Mouse (Mus musculus) stomach, postnatal 0 days (tissue): ENCODE results near the gene 4930558K02Rik. TPM values are rescaled to one million over a fixed set of nuclear protein-coding genes. Genes with fewer than 3 reads are reported as not detected.

Experiments
- ATAC-seq: fragments of 200-750 bp; cut with Nextera tagmentation; 2 replicates; pipeline ENCODE4 v1.8.0; 2017; ENCODE audit not compliant: low FRiP score, low TSS enrichment
- DNase-seq: peaks from one replicate; pipeline ENCODE4 v3.0.0-alpha.2; 2016; ENCODE audit warnings: low spot score
- H3K27ac ChIP-seq: fragments of 300-500 bp; sonication (generic); replicated peaks from 2 replicates; pipeline ENCODE4 v1.5.1; 2014; ENCODE audit warnings: mild to moderate bottlenecking, control low read depth
- H3K27me3 ChIP-seq: fragments of 300-500 bp; sonication (generic); 2 replicates; pipeline ENCODE4 v1.6.1; 2014; ENCODE audit warnings: low read length; ENCODE audit not compliant: control insufficient read depth, insufficient read depth
- H3K36me3 ChIP-seq: fragments of 300-500 bp; sonication (generic); 2 replicates; pipeline ENCODE4 v1.6.1; 2014; ENCODE audit warnings: low read length, mixed read lengths; ENCODE audit not compliant: control insufficient read depth, insufficient read depth
- H3K4me1 ChIP-seq: fragments of 300-500 bp; sonication (generic); replicated peaks from 2 replicates; pipeline ENCODE4 v1.6.1; 2014; ENCODE audit warnings: antibody characterized with exemption; ENCODE audit not compliant: control insufficient read depth, insufficient read depth
- H3K4me2 ChIP-seq: fragments of 300-500 bp; sonication (generic); replicated peaks from 2 replicates; pipeline ENCODE4 v1.6.1; 2014; ENCODE audit warnings: low read depth, mild to moderate bottlenecking, control low read depth, moderate library complexity
- H3K4me3 ChIP-seq: fragments of 300-500 bp; sonication (generic); 2 replicates; pipeline ENCODE4 v1.5.1; 2014; ENCODE audit warnings: low read depth, low read length, control low read depth
- H3K9ac ChIP-seq: fragments of 300-500 bp; sonication (generic); 2 replicates; pipeline ENCODE4 v1.6.1; 2014; ENCODE audit warnings: mild to moderate bottlenecking, low read length, control low read depth, mixed read lengths
- H3K9me3 ChIP-seq: fragments of 300-500 bp; sonication (generic); 2 replicates; pipeline ENCODE4 v1.6.1; 2016; ENCODE audit warnings: low read length; ENCODE audit not compliant: control insufficient read depth
- CTCF ChIP-seq: IDR thresholded peaks from 2 replicates; pipeline ENCODE4 v1.5.1; 2016; ENCODE audit warnings: antibody characterized with exemption, low read depth, mild to moderate bottlenecking, moderate library complexity
- EP300 ChIP-seq: optimal IDR thresholded peaks from 2 replicates; pipeline ENCODE3; 2016; ENCODE audit warnings: antibody characterized with exemption
- WGBS: fragments of 180-500 bp; shearing (Covaris S2); extraction: QIAGEN DNeasy Blood & Tissue Kit; methylation state at CpG from one replicate; pipeline ENCODE4 v1.1.7; 2014; 5-methylcytosine and 5-hydroxymethylcytosine counted together
- polyA plus RNA-seq: library from polyadenylated mRNA; unstranded; fragments of >200 nt; fragmentation: Nextera tagmentation; extraction: Ambion mirVana; gene quantifications from 2 replicates; pipeline ENCODE4 v1.2.1, GENCODE M21; 2015

Gene 4930558K02Rik
- polyA plus RNA-seq, 1 experiment from 2014 or later: not detected

DNA sequence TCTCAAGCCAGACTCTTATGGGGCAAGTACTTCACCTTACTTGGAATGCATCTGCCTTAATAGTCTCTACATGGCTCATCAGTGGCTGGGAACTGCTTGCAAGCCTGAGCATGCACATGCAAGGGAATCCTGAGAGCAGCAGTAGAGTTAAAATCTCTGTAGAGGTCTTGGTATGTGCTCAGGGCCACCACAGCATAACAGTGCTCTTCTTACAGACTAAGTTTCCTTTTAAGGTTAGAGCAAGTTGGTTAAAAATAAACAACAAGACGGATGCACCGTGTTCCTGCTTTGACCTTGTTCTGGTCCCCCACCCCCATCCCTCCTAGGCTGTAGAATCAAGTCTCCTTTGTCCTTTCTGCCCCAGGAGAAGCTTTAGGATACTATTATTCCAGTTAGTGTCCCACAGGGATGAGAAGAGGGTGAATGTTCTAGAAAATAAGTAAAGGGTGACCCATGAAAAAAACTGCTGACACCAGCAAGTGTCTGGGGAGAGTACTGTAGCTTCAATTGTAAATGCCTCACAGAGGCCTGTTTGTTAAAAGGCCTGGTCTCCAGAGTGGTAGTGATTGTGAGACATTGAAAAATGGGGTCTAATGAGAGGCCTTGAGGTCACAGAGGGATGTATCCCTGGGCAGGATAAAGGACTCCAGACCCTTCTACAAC lies 71.5 kb downstream of the 4930558K02Rik start:
- ATAC-seq (peak; percentile 61; the same call in 1 of the 2 replicates), DNase-seq (no peak)
- Histone ChIP-seq H3K9me3 (no peaks in the 10 kb centered on the region), H3K27ac (peak overlapping the region; percentile 53), H3K4me2 (no peak overlapping the region), H3K4me1 (no peaks in the 10 kb centered on the region), H3K36me3 (no peaks in the 10 kb centered on the region), H3K27me3 (no peaks in the 10 kb centered on the region), H3K4me3 (no peak overlapping the region), H3K9ac (no peak overlapping the region)
- 5% methylated on average over 2 of the region's 2 CpGs for WGBS
- TF ChIP-seq EP300: no peak
- no peak for TF ChIP-seq CTCF

DNA sequence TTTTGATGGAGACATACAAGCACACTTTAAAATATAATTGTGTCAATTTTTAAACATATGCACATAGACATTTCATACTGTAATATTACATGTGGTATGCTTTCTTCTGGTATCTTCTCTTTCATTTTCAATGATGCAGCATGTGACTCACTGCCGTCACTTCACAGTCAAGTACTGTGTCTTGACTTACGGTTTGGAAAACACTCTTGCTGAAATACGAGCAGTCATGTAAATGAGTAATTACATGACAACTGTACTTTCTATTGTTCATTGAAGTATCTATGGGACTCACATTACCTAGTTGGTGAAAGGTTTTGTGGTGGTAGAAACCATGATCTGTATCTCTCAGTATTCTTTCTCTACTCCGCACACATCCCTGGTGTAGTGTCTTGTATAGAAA lies 72.3 kb downstream of the 4930558K02Rik start:
- Histone ChIP-seq H3K4me1 (no peaks in the 10 kb centered on the region), H3K36me3 (no peaks in the 10 kb centered on the region), H3K27ac (no peak overlapping the region), H3K9me3 (no peaks in the 10 kb centered on the region), H3K27me3 (no peaks in the 10 kb centered on the region), H3K9ac (no peak overlapping the region), H3K4me3 (no peak overlapping the region), H3K4me2 (no peak overlapping the region)
- no peak for TF ChIP-seq EP300
- no peak for TF ChIP-seq CTCF
- WGBS: 77% methylated on average over 4 of the region's 4 CpGs
- ATAC-seq (no peak), DNase-seq (no peak)

DNA sequence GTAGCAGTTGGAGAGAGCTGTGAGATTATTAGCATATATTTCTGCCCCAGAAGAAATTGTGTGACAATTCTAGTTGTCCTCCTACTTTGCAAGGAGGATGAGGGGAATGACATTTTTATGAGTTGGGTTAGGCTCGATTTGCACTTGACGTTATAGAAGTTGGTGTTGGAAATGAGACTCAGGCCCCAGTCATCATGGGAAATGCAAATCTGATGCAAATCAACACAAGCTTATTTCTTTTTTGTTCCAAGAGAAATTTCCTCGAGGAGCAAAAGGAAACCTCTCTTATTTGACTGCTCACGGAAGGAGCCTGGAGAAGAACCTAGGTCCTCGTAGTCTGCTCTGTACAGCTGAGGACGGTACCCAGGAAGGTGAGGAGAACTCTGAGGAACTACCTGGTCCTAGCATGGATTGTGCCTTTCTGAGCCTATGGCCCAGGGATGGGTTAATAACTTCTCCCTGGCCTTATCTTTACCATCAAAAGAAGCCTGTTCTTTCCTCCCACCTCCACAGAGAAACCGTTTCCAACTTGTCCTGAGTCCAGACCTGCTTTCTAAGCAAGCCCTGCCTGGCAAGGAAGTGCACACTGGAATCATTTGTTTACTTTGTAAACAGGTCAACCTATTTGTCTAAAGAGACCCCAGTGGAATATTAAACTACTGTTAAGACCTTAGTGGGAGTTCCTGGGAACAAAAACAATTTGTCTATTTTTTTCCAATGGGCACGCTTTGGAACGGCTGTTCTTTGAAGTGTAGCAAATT lies 76.6 kb downstream of the 4930558K02Rik start:
- Histone ChIP-seq H3K27me3 (no peaks in the 10 kb centered on the region), H3K4me1 (no peaks in the 10 kb centered on the region), H3K27ac (no peak overlapping the region), H3K9ac (no peak overlapping the region), H3K36me3 (no peaks in the 10 kb centered on the region), H3K4me2 (no peak overlapping the region), H3K9me3 (no peaks in the 10 kb centered on the region), H3K4me3 (no peak overlapping the region)
- TF ChIP-seq CTCF: no peak
- TF ChIP-seq EP300: no peak
- 62% methylated on average over 9 of the region's 9 CpGs for WGBS
- no peak for DNase-seq
- no peak for ATAC-seq

- no peak for DNase-seq
- Histone ChIP-seq H3K9me3 (no peaks in the 10 kb centered on the region), H3K27ac (no peak overlapping the region), H3K36me3 (no peaks in the 10 kb centered on the region), H3K4me1 (no peaks in the 10 kb centered on the region), H3K27me3 (no peaks in the 10 kb centered on the region), H3K9ac (no peak overlapping the region), H3K4me2 (no peak overlapping the region), H3K4me3 (no peak overlapping the region)
- 59% methylated on average over 2 of the region's 2 CpGs for WGBS
- no peak for ATAC-seq
- TF ChIP-seq CTCF (no peak), EP300 (no peak)
Measured at GRCm38 (mm10) chr1:161900129-161900528, 79.3 kb downstream of the 4930558K02Rik start.

- Histone ChIP-seq H3K9me3 (no peaks in the 10 kb centered on the region), H3K4me2 (no peak overlapping the region), H3K4me1 (no peaks in the 10 kb centered on the region), H3K36me3 (no peaks in the 10 kb centered on the region), H3K27me3 (no peaks in the 10 kb centered on the region), H3K9ac (no peak overlapping the region), H3K27ac (no peak overlapping the region), H3K4me3 (no peak overlapping the region)
- ATAC-seq (no peak), DNase-seq (no peak)
- no peak for TF ChIP-seq CTCF
- 65% methylated on average over 8 of the region's 8 CpGs for WGBS
Measured at GRCm38 (mm10) chr1:161897235-161897634, 82.2 kb downstream of the 4930558K02Rik start.

- Histone ChIP-seq H3K9ac (no peak overlapping the region), H3K4me1 (no peaks in the 10 kb centered on the region), H3K9me3 (no peaks in the 10 kb centered on the region), H3K4me2 (no peak overlapping the region), H3K27ac (no peak overlapping the region), H3K36me3 (no peaks in the 10 kb centered on the region), H3K27me3 (no peaks in the 10 kb centered on the region), H3K4me3 (no peak overlapping the region)
- TF ChIP-seq EP300: no peak
- no peak for TF ChIP-seq CTCF
- ATAC-seq (no peak), DNase-seq (no peak)
- 38% methylated on average over 10 of the region's 10 CpGs for WGBS
Measured at GRCm38 (mm10) chr1:161896130-161896529, 83.3 kb downstream of the 4930558K02Rik start.
